Mouse (Mus musculus) heart, adult 18-20 months (tissue): ENCODE data around the gene Vps52. TPM values are rescaled to one million over a fixed set of nuclear protein-coding genes. Genes with fewer than 3 reads are reported as not detected.

Source experiments
- DNase-seq, 2 experiments: peaks; one replicate each; pipeline ENCODE4 v3.0.0; 2021 to 2022; ENCODE audit warnings: mixed read lengths in 1 of 2
- total RNA-seq, 2 experiments: library from RNA; stranded (reverse); gene quantifications; 2 replicates each; pipeline ENCODE4 v1.2.3; 2021

The Vps52 gene
- total RNA-seq, 2 experiments from 2014 or later, result 36.8 to 39.7 TPM

DNA sequence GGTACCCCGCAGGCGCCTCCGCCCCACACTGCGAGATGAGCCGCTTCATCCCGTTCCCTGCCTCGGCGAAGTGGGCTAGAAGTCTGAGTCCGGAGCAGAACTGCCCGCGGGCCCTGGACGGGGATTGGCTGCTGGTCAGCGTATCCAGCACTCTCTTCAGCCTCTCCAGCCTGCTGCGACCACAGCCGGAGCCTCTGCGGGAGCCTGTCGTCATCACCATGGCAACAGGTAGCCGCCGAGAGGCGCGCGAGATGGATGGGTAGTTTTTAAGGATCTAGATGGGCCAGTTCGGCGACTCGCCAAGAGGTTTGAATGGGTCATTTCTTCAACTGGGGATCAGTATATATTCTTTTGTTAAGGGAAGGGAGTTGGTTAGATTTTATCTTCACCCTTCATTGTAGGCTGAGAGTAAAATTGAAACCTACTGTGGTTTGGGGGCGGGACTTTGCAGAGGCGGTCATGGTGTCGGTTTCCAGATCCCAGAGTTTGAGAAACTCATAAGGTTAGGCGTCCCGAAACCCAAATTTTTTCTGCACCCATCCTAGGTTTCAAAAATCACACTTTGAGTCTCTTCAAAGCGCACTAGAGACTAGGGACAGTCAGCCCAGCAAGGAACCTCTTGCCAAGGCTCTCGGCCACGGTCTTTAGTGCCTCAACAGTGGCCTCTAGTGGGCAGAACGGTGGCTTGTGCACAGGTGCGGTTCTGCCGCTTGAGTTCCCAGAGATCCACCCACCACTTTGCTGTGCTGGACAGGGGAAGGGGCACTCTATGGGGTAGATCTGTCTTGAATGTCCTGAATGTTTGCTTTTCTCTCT lies 35.1 kb upstream of the Vps52 start:
- peak; percentile 86 to 92 for DNase-seq

DNA sequence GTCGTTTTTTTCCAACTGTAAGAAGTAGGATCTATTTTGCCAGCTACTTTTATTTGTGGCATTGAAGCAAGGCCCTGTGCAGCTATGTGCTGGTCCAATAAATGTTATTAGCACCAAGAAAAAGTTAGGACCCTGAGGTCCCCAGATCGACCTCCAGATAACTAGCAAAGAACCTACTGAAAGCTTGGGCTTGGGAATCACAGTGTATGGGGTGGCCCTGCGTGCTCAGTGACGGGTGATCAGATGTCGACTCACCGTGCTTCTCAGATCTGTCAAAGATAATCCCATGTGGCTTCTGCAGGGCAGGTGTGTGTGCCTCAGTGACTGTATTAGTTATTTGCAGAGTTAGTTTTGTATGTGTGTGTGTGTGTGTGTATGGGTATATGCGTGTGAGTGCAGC lies 34.3 kb upstream of the Vps52 start:
- no peak for DNase-seq

DNA sequence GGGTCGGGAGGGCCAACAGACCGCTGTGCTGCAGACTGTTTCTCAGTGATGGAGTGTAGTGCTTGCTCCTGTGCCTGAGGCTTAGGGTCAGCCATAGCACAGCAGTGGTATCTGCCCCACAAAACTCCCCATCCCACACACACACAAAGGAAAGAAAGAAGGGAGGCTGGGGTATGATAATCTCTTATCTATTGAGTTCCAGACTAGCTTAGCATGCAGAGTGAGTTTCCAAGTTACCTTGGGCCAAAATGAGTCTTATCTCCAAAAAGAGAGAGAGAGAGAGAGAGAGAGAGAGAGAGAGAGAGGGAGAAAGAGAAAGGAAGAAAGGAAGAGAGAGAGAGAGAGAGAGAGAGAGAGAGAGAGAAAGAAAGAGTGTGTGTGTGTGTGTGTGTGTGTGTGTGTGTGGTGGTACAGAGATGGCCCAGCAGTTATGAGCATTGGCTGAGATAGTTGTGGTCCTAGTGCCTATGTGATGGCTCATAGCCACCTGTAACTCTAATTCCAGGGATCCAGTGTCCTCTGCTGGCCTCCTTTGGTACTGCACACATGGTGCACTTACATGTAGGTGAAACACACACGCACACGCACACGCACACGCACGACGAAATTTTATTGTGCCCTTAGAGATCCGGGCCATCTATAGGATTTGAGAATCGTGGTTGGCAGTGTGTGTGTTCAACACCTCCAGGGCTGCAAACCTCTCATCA lies 30.9 kb upstream of the Vps52 start:
- peak in 1 of 2 experiments; percentile 44 for DNase-seq

DNA sequence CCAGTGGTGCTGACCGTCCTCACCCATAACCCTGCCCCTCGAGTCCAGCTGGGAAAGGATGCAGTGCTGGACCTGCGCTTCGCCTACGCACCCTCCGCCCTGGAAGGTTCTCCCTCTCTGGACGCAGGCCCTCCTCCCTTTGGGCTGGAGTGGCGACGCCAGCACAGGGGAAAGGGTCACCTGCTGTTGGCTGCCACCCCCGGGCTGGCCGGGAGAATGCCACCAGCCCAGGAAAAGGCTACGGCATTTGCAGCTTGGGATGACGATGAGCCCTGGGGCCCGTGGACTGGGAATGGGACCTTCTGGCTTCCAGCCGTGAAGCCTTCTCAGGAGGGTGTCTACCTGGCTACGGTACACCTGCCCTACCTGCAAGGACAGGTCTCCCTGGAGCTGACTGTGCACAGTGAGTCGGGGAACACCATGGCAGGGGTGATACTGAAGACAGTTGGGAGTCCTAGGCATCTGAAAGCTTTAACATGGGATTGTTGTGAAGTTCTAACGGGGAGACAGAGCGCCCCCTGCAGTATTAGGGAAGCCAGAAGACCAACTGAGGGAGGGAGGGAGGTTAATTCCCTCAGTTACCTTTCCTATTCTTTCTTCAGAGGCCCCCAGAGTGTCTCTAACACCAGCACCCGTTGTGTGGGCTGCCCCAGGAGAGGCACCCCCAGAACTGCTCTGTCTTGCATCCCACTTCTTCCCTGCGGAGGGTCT lies 30.1 kb upstream of the Vps52 start:
- no peak for DNase-seq

DNA sequence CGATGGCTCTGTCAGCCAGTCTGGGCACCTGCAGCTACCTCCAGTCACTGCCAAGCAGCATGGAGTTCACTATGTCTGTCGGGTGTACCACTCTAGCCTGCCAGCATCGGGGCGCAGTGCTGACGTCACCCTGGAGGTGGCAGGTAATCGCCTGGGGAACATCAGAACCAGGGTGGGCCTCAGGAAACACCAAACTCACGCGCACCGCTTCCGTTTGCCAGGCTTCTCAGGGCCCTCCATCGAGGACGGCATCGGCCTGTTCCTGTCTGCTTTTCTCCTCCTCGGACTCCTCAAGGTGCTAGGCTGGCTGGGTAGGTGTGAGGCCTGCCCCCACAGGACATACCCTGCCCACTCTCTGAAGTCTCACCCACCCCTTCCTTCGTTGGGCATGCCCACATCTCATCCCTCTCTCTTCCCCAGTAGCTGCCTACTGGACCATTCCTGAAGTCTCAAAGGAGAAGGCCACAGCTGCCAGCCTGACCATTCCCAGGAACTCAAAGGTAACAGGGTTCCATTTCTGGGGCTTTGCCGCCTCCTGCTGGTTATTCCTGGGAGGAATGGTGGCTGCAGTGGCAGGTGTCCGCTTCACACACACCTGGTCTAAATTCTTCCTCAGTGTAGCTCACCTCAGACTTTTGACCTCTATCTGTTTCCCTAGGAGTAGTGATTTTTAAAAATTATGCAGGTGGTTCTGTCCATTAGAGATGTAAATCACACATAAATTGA lies 29.2 kb upstream of the Vps52 start:
- DNase-seq, result no peak

DNA sequence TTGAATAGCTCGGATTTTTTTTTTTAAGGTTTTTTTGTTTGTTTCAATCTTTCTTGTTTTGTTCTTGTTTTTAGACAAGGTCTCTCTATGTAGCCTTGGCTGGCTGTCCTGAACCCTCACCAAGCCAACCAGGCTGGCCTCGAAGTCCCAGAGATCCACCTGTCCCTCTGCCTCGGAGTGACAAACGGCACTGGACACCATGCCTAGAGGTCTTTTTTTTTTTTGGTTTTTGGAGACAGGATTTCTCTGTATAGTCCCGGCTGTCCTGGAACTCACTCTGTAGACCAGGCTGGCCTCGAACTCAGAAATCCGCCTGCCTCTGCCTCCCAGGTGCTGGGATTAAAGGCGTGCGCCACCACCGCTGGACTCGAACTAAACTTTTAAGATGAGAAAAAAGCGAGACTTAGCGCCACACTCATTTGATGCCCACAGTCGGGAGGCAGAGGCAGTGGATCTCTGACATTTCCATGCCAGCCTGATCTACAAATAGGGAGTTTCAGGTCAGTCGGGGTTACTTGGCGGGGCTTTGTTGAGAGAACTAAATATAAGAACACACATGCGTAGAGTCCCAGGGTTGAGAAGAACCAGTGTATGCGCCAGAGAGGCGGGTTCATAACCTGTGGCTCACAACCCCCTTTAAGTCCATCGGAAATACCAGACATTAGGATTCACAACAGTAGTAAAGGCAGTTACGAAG lies 27.2 kb upstream of the Vps52 start:
- no peak for DNase-seq

DNA sequence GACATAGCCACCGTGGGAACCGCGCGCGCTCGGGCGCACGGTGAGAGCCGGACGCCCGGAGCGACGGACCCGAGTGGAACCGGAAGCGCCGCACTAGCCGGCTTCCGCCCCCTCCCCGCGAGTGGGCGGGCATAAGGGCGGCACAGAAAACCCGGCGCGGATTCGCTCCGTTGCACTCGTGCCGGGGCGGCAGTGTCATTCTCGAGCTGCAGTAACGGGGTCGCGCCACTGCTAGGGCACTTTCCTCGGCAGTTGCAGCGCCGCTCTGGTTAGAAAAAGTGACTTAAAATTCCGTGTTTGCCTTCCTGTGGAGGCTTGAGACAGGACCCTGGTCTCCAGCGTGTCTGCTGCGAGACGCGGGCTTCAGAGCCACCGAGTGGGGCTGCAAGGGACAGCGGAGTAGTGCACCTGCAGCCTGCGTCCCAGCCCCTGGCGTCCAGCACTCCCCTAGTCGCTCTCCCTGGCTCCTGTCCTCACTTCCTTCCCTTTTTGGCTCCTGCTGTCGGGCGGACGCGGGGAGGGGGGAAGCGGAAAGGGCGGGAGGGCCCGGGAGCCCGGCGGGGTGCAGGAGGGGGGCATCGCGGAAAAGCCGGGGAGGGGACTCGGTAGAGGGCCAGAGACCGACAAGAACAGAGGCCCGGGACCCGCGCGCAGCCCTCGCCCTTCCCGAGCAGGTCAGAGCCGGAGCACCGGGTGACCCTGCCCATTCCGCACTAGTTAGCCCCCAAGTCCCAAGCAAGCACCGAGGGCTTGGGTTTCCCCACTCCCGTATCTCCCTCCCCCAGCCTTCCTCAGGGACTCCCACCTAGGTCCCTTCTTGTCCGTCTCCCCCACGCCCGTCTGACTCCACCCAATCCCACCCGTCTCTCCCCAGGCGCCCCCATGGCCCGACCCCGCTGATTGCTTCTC lies 26.0 kb upstream of the Vps52 start, which contains the start of gene Rgl2:
Gene Rgl2, plus strand, starts transcription at position 173 of the 909 bp plus-strand sequence.
- DNase-seq, result peak; percentile 90 to 96

DNA sequence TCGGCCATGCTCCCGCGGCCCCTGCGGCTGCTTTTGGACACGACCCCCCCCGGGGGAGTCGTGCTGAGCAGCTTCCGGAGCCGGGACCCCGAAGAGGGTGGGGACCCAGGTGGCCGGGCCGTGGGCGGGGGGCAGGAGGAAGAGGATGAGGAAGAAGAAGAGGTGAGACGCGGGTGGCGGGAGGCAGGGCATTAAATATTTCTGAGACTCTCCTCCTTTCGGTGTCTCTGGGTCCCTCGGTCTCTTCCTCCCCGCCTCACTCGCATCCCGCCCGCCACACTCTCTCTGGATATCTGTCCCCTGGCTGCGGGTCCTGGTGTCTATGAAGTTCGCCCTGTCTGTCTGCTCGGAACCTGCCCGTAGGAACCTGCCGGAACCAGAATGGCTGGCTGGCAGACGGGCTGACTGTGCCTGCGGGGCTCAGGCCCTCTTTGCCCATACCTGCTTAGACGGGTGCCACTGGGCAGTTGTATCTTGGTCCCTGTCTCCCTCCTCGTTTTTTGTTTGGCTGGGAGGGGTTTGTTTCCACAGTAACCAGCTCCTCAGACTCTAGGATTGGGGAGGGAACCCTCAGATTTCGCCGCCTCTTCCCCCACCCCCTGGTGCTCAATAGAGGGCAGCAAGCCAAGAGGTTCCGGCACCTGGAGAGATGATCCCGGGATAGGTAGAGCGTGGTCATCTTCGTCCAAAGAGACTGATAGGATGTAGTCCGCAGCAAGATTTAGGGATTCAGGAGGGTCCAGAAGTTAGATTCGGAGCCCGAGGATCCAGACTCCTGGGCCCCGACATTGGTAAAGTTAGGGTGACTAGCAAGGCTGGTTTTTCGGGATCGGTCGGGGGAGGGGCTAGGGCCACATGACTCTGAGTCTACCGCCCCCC lies 25.1 kb upstream of the Vps52 start:
- peak; percentile 75 to 79 for DNase-seq

DNA sequence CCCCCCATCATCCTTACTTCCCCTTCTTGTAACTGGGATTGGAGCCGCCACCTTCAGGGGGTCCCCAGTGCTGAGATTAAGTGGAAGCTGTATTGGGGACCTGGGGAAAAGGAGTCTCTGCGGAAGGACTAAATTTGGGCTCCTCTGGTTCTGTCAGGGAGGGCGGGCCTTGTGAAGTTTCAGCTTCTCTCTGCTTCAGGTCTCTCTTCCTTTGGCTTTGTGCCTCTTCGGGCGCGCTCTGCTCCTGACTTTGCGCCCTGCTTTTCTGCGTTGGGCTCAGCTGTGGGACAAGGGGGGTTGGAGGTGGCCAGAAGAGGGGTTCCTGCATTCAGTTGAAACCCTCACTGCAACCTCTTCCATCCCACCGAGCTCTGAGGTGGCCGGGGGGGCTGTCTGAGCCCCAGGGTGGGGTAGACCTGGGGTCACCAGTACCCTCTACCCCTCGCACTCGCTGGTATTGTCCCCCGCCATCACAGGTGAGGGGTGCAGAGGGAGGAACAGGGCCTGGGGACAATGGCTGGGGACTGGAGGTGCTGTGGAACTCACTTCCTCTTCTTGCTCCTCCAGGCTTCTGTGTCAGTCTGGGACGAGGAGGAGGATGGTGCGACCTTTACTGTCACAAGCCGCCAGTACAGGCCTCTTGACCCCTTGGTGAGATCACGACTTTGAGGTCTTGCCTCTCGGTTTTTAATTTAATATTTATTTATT lies 24.3 kb upstream of the Vps52 start:
- DNase-seq, result peak in 1 of 2 experiments; percentile 29

DNA sequence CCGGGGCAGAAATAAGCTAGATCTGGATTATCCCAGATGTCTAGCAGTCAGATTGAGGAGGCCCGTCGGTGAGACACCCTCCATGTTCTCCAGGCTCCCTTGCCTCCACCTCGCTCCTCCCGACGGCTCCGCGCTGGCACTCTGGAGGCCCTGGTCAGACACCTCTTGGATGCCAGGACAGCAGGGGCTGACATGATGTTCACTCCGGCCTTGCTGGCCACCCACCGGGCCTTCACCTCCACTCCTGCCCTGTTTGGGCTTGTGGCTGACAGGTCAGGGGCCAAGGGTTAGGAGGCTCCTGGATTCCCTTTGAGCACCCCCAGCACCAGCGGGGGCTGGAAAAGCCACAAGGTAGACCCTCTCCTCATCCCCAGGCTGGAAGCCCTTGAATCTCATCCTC lies 23.7 kb upstream of the Vps52 start:
- no peak for DNase-seq

DNA sequence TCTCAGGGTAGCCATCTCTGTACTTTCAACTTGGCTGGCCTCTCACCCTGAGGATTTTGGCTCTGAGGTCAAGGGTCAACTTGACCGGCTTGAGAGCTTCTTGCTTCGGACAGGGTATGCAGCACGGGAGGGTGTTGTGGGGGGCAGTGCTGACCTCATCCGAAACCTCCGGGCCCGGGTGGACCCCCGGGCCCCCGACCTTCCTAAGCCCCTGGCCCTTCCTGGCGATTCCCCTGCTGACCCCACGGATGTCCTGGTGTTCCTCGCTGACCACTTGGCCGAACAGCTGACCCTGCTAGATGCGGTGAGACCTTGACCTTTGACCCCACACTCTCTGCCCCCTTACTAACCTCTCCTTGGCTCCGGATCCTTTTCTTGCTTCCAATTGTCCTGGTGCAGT lies 23.2 kb upstream of the Vps52 start:
- no peak for DNase-seq

DNA sequence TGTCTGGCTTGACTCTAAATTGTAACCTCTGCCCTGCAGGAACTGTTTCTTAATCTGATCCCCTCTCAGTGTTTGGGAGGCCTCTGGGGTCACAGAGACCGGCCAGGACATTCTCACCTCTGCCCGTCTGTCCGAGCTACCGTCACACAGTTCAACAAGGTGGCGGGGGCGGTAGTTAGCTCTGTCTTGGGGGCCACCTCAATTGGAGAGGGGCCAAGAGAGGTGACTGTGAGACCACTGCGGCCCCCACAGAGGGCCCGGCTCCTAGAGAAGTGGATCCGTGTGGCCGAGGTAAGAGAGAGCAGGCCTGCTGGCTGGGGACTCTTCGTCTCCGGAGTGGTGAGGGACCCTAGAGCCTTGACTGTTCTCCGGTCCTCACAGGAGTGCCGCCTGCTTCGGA lies 22.6 kb upstream of the Vps52 start:
- DNase-seq, result no peak

DNA sequence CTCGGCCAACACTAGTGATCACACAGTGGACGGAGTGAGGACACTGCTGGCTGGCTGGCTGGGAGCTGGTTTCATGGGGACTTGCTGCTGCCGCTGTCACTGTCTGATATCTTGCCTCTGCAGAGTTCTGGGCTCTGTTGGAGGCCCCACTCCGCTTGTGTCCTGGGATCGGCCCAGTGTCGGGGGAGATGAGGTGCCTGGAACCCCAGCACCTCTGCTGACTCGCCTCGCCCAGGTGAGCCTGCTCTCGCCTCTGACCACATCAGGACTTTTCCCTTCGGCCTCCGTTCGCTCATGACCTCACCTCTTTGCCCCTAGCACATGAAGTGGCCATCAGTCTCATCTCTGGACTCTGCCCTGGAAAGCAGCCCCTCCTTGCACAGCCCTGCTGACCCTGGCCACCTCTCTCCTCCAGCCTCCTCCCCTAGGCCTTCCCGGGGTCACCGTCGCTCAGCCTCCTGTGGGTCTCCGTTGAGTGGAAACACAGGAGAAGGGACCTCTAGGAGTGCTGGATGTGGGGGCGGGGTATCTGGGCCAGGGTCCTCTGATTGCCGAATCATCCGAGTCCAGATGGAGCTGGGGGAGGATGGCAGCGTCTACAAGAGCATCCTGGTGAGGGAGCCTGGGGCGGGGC lies 20.1 kb upstream of the Vps52 start:
- DNase-seq, result no peak

DNA sequence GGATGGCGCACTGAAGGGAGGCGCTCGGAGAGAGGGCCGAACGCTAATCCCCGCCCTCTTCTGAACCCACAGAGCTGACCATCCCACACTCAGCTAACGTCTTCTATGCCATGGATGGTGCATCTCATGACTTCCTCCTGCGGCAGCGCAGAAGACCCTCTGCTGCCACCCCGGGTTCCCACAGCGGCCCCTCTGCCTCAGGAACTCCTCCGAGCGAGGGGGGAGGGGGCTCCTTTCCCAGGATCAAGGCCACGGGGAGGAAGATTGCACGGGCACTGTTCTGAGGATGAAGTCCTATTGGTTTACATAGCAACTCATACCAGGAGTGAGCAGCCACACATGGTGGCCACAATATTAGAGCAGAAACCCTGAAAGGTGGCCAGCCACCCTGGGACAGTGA lies 18.6 kb upstream of the Vps52 start:
- no peak for DNase-seq

DNA sequence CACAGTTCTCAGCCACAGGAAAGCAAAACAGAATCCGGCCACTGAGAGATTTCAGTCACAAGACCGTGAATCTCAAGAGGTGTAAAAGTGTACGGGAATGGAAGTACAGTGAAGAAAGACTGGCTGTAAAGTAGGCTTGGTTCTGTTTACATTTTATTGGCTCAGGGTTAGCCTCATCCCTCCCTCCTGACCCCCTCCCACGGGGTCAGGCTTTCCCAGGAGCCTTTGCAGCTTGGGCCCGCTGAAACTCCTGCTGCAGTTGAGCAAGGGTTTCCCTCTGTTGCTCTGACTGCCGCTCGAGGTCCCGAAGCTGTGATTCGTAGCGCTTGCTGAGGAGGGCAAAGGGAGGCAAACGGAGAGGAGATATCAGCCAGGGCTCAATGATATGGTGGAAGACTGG lies 16.8 kb upstream of the Vps52 start:
- DNase-seq, result no peak

DNA sequence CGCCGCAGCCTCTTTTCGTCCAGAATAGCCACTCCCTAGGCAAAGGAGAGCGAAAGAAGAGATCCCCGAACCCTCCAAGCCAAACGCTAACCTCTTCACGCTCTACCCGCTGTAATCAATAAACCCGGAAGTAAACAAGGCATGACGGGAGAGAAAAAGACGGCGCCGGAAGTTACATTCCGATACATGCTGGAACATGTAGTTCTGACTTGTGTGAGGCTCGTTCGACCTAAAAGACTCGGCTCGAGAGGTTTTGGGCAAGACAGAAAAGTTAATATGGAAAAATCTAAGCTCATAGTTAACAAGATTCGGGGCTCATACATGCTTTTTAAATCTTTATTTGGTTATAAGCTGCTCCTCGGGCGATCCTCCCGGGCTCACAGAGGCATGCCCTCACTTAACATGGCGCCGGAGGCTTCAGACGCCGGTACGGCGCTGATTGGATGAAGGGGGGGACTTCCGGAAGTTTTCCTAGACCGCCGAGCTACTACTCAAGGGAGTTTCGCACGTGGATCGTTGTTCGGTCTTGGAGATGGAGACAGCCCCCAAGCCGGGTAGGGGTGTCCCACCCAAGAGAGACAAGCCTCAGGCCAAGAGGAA lies 15.3 kb upstream of the Vps52 start, which contains the start of the genes Pfdn6 and Wdr46:
Gene Pfdn6, minus strand, starts transcription at position 138 of the 600 bp plus-strand sequence.
Gene Wdr46, plus strand, starts transcription at position 455 of the 600 bp plus-strand sequence.
- peak; percentile 91 to 95 for DNase-seq

DNA sequence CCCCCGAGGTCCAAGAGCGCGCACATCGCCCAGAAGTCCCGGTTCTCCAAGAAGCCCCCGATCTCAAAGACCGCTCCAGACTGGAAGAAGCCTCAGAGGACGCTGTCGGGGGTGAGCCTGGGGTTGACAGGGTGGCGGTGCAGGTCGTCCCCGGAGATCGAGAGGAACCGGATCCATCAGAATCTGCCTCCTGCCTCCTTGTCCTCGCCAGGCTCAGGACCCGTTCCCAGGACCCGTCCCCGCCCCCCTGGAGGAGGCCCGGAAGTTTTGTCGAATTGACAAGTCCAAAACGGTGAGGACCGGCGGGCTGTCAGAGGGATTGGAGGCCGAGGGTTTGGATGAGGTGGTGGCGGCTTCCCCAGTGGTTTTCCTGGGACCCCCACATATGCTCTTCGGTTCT lies 14.6 kb upstream of the Vps52 start:
- no peak for DNase-seq

DNA sequence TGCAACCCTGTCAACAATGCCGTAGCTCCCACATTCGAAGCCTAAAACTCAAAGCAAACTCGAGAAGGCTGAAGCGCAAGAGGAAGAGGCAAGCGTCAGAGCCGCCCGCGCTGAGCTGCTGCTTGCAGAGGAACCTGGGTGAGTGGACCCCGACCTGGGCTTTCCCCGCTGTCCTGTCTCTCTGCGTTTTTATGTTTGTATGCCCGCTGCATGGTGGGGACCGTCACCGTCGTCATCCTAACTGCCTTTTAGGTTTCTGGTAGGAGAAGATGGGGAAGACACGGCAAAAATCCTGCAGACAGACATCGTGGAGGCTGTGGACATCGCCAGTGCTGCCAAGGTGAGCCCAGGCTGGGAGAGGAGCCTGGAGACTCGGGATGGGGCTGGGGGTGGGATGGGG lies 14.2 kb upstream of the Vps52 start:
- no peak for DNase-seq
